Mouse (Mus musculus): ENCODE results near the gene Sapcd2.
"Not testable (repeated sequence)": the region's sequence is repeated elsewhere in the genome, so short reads cannot be mapped to it uniquely, and the experiment has no call there.

Sapcd2 gene

GRCm38 (mm10) chr2:25373431-25373830 lies 1.3 kb downstream of the Sapcd2 start:
- DNase-seq = no peak

DNA sequence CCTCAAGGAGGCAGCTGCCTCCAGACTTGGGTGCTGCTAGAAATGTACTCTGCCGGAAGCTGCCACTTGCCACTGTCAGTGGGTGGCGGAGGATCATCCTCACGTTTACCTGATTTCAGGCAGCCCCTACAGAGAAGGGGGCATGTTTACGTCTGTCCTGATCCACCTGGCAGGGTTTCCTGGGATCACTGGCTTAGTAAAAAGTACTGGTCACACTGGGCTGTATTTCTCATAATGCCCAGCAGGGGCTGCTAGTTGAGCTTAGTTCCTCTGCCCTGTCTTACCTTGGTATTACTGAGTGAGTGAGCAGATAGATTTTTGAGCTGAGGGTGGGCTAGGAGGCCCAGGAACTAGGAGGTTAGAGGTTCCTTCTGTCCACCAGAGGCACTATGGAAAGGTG lies 4.5 kb downstream of the Sapcd2 start:
- DNase-seq = peak; percentile 64

- DNase-seq = no peak
Measured at GRCm38 (mm10) chr2:25384492-25384891, 12.4 kb downstream of the Sapcd2 start.

GRCm38 (mm10) chr2:25391266-25391665 lies 19.1 kb downstream of the Sapcd2 start:
- DNase-seq = no peak

- peak; percentile 72 for DNase-seq
Measured at GRCm38 (mm10) chr2:25394281-25395221, 22.4 kb downstream of the Sapcd2 start.

- DNase-seq = peak; percentile 70
Measured at GRCm38 (mm10) chr2:25395721-25396596, 23.8 kb downstream of the Sapcd2 start, which contains the start of gene Entpd2. Gene Entpd2, plus strand, starts transcription at chr2:25395874.

DNA sequence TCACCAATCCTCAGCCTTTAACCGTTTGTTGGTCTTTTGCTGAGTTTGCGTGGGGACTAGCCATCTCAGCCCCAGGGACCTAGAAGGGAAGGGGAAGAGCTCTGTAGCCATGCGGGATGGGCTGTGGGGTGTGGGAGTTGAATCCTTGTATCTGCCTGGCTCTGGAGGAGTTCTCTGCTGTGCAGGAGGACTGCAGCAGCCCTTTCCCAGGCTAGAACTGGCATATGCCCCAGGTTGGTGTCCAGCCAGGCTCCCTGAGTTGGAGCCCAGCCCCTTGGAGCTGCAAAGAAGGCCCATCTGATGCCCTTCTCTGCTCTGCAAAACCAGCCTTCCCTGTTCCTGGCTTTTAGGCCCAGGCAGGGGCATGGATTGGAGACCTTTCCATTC lies 24.5 kb downstream of the Sapcd2 start:
- DNase-seq = peak; percentile 87

GRCm38 (mm10) chr2:25397010-25397409 lies 24.9 kb downstream of the Sapcd2 start:
- peak; percentile 40 for DNase-seq

DNA sequence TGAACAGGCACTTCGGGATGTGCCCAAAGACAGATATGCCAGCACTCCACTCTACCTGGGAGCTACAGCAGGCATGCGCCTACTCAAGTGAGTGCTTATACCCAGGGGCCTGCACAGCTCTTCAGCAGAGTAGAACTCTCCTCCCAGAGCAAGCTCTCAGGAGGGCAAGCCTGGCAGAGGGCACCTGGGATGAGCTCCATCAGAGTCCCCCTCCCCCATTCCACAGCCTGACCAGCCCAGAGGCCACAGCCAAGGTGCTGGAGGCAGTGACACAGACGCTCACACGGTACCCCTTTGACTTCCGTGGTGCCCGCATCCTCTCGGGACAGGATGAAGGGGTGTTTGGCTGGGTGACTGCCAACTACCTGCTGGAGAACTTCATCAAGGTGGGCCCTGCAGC lies 25.9 kb downstream of the Sapcd2 start:
- DNase-seq = peak; percentile 54

- peak; percentile 25 for DNase-seq
Measured at GRCm38 (mm10) chr2:25399051-25399450, 26.9 kb downstream of the Sapcd2 start, which contains the start of gene Npdc1. Gene Npdc1, plus strand, starts transcription at chr2:25399351.

GRCm38 (mm10) chr2:25400291-25400690 lies 28.2 kb downstream of the Sapcd2 start:
- DNase-seq = no peak

GRCm38 (mm10) chr2:25400764-25401163 lies 28.6 kb downstream of the Sapcd2 start:
- DNase-seq = peak; percentile 78

- DNase-seq = peak; percentile 80
Measured at GRCm38 (mm10) chr2:25402377-25402971, 30.4 kb downstream of the Sapcd2 start.

DNA sequence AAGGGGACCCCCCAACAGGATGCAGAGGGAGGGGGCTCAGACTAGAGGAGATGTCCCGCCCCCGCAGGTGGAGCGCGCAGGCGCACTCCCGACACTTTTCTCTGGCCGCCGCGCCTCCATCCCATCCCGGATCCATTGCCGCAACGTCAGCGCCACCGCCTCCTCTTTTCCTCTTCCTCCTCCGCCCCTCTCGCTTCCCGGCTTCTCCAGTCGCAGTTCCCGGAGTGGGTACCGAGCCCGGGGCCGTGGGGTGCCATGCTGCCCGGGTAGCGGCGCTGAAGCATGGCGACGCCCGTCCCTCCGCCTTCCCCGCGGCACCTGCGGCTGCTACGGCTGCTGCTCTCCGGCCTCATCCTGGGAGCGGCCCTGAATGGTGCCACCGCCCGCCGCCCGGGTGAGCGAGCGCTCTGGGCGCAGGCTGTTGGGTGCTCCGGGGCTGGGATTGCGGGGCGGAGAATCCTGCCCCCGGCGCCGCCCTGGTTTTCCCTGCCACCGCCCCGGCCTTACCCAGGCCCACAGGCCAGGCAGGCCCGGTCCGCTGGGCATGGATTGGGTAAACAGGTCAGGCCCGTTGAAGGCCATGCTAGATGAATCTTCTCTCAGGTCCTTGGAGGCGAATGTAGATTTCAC lies 31.0 kb downstream of the Sapcd2 start:
- peak; percentile 93 for DNase-seq

DNA sequence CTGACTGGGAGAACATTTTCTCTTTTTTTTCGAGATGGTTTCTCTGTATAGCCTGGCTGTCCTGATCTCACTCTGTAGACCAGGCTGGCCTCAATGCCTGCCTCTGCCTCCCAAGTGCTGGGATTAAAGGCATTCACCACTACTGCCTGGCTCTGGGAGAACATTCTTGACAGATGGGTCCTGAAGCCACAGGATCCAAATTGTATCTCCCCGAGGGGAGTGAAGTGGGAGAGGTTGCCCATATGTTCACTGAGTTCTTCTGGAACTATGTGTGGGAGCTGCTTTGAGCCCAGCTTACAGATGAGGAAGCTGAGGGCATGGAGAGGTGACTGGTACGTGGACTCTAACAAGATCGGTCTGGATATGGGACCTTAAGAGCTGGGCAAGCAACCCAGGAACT lies 31.9 kb downstream of the Sapcd2 start:
- DNase-seq = peak; percentile 35

DNA sequence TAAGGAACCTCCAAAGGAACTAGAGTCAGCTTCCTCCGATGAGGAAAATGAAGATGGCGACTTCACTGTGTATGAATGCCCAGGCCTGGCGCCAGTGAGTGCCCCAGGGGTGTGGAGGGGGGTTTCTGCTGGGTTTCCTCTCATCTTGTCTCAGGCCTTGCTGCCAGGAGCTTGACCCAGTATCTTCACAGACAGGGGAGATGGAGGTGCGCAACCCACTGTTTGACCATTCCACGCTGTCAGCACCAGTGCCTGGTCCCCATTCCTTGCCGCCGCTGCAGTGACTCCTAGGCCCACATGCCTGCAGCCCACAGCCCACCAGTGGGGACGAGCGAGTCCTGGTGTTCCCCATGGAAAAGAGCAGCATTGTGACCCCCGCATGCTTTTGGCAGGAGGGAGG lies 36.8 kb downstream of the Sapcd2 start:
- DNase-seq = peak; percentile 28

- DNase-seq = not testable (repeated sequence)
Measured at GRCm38 (mm10) chr2:25413436-25413835, 41.3 kb downstream of the Sapcd2 start.

- peak; percentile 36 for DNase-seq
Measured at GRCm38 (mm10) chr2:25417426-25417825, 45.3 kb downstream of the Sapcd2 start.

DNA sequence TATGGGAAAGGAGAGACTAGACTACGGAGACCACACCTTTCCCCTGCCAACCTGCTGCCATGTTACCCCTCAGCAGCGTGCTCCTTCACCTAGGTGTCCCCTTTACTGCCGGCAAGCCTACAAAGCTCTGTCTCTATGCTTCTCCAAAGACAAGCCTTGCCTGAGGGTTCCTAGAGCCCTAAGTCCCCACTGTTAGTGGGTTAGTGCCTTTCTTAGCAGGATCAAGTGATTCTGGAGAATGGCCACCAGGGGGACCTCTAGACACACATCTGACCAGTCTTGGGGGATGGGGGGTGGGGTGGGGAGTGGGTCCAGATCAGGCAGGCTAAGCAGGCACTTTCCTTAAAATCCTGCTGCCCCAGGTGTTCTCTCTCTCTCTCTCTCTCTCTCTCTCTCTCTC lies 49.8 kb downstream of the Sapcd2 start:
- DNase-seq = peak; percentile 63

- peak; percentile 67 for DNase-seq
Measured at GRCm38 (mm10) chr2:25422587-25423410, 50.7 kb downstream of the Sapcd2 start, which contains the start of gene Fut7. Gene Fut7, plus strand, starts transcription at chr2:25423267.

GRCm38 (mm10) chr2:25423626-25424025 lies 51.5 kb downstream of the Sapcd2 start:
- DNase-seq = no peak
